Mouse (Mus musculus): Measurements from ENCODE around the gene Galm. TPM values are rescaled to one million over a fixed set of nuclear protein-coding genes. Genes with fewer than 3 reads are reported as not detected.

The Galm gene
- total and polyA plus RNA-seq, 3 experiments: 0.15 TPM; not detected in 2

- Histone ChIP-seq H3K9me3 (replicated peaks; ENCODE audit: insufficient read depth, low read length) (no peaks in the 10 kb centered on the region), H3K4me3 (ENCODE audit: control insufficient read depth in 1 of 2, insufficient read depth in 1 of 2, low read depth in 2 of 2, low read length in 2 of 2) (no peak overlapping the region), H3K27me3 (ENCODE audit: control insufficient read depth in 1 of 2, insufficient read depth in 2 of 2, low read length in 2 of 2) (peaks cover 4 to 9% of the 10 kb centered on the region in 2 experiments), H3K79me2 (ENCODE audit: control insufficient read depth, insufficient read depth, low read length, poor library complexity) (no peaks in the 10 kb centered on the region), H3K27ac (ENCODE audit: control insufficient read depth, low read depth, low read length) (no peak overlapping the region), H3K36me3 (ENCODE audit: control insufficient read depth in 1 of 2, insufficient read depth in 2 of 2, low read length in 2 of 2) (no peaks in the 10 kb centered on the region), H3K4me1 (ENCODE audit: control insufficient read depth in 1 of 2, insufficient read depth in 2 of 2, low read length in 2 of 2) (0 out of 4 replicates have a peak, but pooled peaks cover 0 to 3% of the 10 kb centered on the region in 2 experiments), H3K9ac (ENCODE audit: control insufficient read depth, low read depth, low read length, poor library complexity, severe bottlenecking) (no peak overlapping the region)
- DNase-seq (ENCODE audit: low read depth, low spot score): no peak
- TF ChIP-seq RAD21 (IDR thresholded peaks at IDR 0.05; ENCODE audit: low read depth, low read length) (no peak), GATA1 (IDR thresholded peaks at IDR 0.05; ENCODE audit: low read depth, low read length) (no peak), CHD1 (IDR thresholded peaks at IDR 0.05; ENCODE audit: low read depth, low read length) (no peak), MXI1 (IDR thresholded peaks at IDR 0.05; ENCODE audit: low read depth, low read length) (no peak), TCF12 (IDR thresholded peaks at IDR 0.05; ENCODE audit: low read depth, low read length) (no peak)
These were observed 26.4 kb downstream of the Galm start for GRCm38 (mm10) chr17:80153631-80154030.

- Histone ChIP-seq H3K9ac (ENCODE audit: control insufficient read depth, low read depth, low read length, poor library complexity, severe bottlenecking) (no peak overlapping the region), H3K79me2 (ENCODE audit: control insufficient read depth, insufficient read depth, low read length, poor library complexity) (no peaks in the 10 kb centered on the region), H3K4me3 (ENCODE audit: control insufficient read depth in 1 of 2, insufficient read depth in 1 of 2, low read depth in 2 of 2, low read length in 2 of 2) (no peak overlapping the region), H3K27me3 (ENCODE audit: control insufficient read depth in 1 of 2, insufficient read depth in 2 of 2, low read length in 2 of 2) (peaks cover 3 to 4% of the 10 kb centered on the region in 2 experiments), H3K36me3 (ENCODE audit: control insufficient read depth in 1 of 2, insufficient read depth in 2 of 2, low read length in 2 of 2) (no peaks in the 10 kb centered on the region), H3K9me3 (replicated peaks; ENCODE audit: insufficient read depth, low read length) (no peaks in the 10 kb centered on the region), H3K4me1 (ENCODE audit: control insufficient read depth in 1 of 2, insufficient read depth in 2 of 2, low read length in 2 of 2) (0 out of 4 replicates have a peak, but pooled peaks cover 0 to 3% of the 10 kb centered on the region in 2 experiments), H3K27ac (ENCODE audit: control insufficient read depth, low read depth, low read length) (no peak overlapping the region)
- no peak for DNase-seq (ENCODE audit: low read depth, low spot score)
- TF ChIP-seq NRF1 (IDR thresholded peaks at IDR 0.05; ENCODE audit: insufficient read depth, low read depth, low read length, poor library complexity, severe bottlenecking): no peak
- no peak for TF ChIP-seq UBTF (IDR thresholded peaks at IDR 0.05; ENCODE audit: borderline replicate concordance, insufficient read depth, low read depth, low read length)
- TF ChIP-seq POLR2AphosphoS5 (IDR thresholded peaks at IDR 0.05; ENCODE audit: borderline replicate concordance, low read depth, low read length): no peak
- no peak for TF ChIP-seq MYB (IDR thresholded peaks at IDR 0.05; ENCODE audit: low read depth, low read length)
- no peak for TF ChIP-seq MYC (IDR thresholded peaks at IDR 0.05; ENCODE audit: low read depth, low read length)
- no peak for TF ChIP-seq RCOR1 (IDR thresholded peaks at IDR 0.05; ENCODE audit: low read depth, low read length)
These were observed 29.6 kb downstream of the Galm start for GRCm38 (mm10) chr17:80156905-80157304.

GRCm38 (mm10) chr17:80157489-80157888 is 30.2 kb downstream of the Galm start:
- Histone ChIP-seq H3K27me3 (ENCODE audit: control insufficient read depth in 1 of 2, insufficient read depth in 2 of 2, low read length in 2 of 2) (peaks cover 2 to 3% of the 10 kb centered on the region in 2 experiments; a peak in 3 of 4 replicates), H3K9ac (ENCODE audit: control insufficient read depth, low read depth, low read length, poor library complexity, severe bottlenecking) (no peak overlapping the region), H3K36me3 (ENCODE audit: control insufficient read depth in 1 of 2, insufficient read depth in 2 of 2, low read length in 2 of 2) (no peaks in the 10 kb centered on the region), H3K4me3 (ENCODE audit: control insufficient read depth in 1 of 2, insufficient read depth in 1 of 2, low read depth in 2 of 2, low read length in 2 of 2) (no peak overlapping the region), H3K79me2 (ENCODE audit: control insufficient read depth, insufficient read depth, low read length, poor library complexity) (no peaks in the 10 kb centered on the region), H3K9me3 (replicated peaks; ENCODE audit: insufficient read depth, low read length) (no peaks in the 10 kb centered on the region), H3K4me1 (ENCODE audit: control insufficient read depth in 1 of 2, insufficient read depth in 2 of 2, low read length in 2 of 2) (0 out of 4 replicates have a peak, but pooled peaks cover 0 to 3% of the 10 kb centered on the region in 2 experiments), H3K27ac (ENCODE audit: control insufficient read depth, low read depth, low read length) (no peak overlapping the region)
- TF ChIP-seq TBP (IDR thresholded peaks at IDR 0.05; ENCODE audit: low read depth, low read length): no peak
- TF ChIP-seq GABPA (IDR thresholded peaks at IDR 0.05; ENCODE audit: low read depth, low read length): no peak
- no peak for TF ChIP-seq USF2 (IDR thresholded peaks at IDR 0.05; ENCODE audit: borderline replicate concordance in 1 of 2, insufficient read depth in 1 of 2, low read depth in 1 of 2, low read length in 2 of 2)
- TF ChIP-seq HCFC1 (IDR thresholded peaks at IDR 0.05; ENCODE audit: low read depth, low read length): no peak
- no peak for TF ChIP-seq ELF1 (IDR thresholded peaks at IDR 0.05; ENCODE audit: low read depth, low read length)
- no peak for TF ChIP-seq MAFK (IDR thresholded peaks at IDR 0.05; ENCODE audit: borderline replicate concordance, low read depth, low read length)
- no peak for TF ChIP-seq JUND (IDR thresholded peaks at IDR 0.05; ENCODE audit: low read depth, low read length)
- TF ChIP-seq ZMIZ1 (IDR thresholded peaks at IDR 0.05; ENCODE audit: low read depth, low read length): no peak
- no peak for TF ChIP-seq MAZ (IDR thresholded peaks at IDR 0.05; ENCODE audit: low read depth, low read length)
- no peak for TF ChIP-seq ZKSCAN1 (IDR thresholded peaks at IDR 0.05; ENCODE audit: low read depth, low read length)
- TF ChIP-seq USF1 (IDR thresholded peaks at IDR 0.05; ENCODE audit: low read depth, low read length): no peak
- TF ChIP-seq MAX (IDR thresholded peaks at IDR 0.05; ENCODE audit: low read length): no peak
- TF ChIP-seq CHD1 (IDR thresholded peaks at IDR 0.05; ENCODE audit: low read depth, low read length): no peak
- TF ChIP-seq POLR2AphosphoS5 (IDR thresholded peaks at IDR 0.05; ENCODE audit: borderline replicate concordance, low read depth, low read length): no peak
- no peak for TF ChIP-seq ZC3H11A (IDR thresholded peaks at IDR 0.05; ENCODE audit: low read depth, low read length)
- DNase-seq (ENCODE audit: low read depth, low spot score): no peak

Data from MEL (cell line).